Mouse (Mus musculus): ENCODE results near the gene Dnajc5.

Dnajc5 gene

DNA sequence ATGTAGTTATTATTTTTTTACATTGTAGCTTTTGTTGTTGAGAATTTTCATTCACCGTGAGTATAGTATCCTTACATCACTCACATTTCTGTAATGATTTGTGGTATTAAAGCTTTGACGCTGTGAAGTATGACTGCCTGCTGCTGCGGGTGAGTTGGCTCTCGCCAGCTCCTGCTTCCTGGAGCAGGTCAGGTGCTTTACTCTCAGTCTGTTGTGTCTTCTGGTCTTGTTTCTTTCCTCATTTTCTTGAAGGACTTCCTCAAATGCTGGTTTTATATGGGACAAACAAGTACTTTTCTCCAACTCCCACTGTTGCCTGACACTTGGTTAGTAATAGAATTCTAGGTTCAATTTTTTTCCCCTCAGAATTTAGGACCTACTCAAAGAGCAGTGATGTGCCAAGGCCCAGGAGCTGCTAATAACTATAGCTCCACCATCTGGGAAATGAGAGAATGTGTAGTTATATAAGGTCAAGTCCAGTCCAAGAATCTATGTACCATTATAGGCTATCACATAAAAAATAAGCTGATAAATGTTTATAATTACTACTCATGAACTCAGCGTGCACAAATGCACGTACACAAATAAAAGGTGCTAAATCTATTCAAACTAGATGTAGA lies 21.6 kb downstream of the Dnajc5 start:
- POLR2A ChIA-PET: interaction anchor here in 2 of 4 experiments (0.6 to 2.6 kb wide), 9 partner anchors 9 to 157 kb away, joined by 3 to 9 read pairs (median 3); partner anchors contain the start of gene Dnajc5 (in 2 of the 2)
- CTCF ChIA-PET: interaction anchor here in 2 of 4 experiments (0.6 to 2.2 kb wide), 3 partner anchors 27 to 137 kb away, joined by 3 to 11 read pairs (median 3); no protein-coding TSS in a partner anchor

DNA sequence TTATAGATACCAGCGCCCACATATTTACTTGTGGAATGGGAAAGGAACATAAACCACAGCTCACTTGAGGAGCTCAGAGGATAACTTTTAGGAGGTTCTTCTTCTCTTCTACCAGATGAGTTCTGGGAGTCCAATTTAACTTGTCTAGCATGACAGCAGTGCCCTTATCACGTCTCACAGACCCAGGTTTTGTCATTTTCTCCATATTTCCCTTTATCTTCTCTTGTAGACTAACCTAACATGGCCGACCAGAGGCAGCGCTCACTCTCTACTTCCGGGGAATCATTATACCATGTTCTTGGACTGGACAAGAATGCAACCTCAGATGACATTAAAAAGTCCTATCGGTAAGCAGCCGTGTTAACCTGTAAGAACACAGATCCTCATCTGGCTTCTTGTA lies 25.9 kb downstream of the Dnajc5 start:
- ChIA-PET POLR2A (interaction anchor here in 1 of 4 experiments (1.3 to 2.0 kb wide), 4 partner anchors 9 to 28 kb away, joined by 3 to 7 read pairs (median 4); no protein-coding TSS in a partner anchor), CTCF (interaction anchor here in 3 of 4 experiments (0.6 to 1.9 kb wide), 4 partner anchors 12 to 176 kb away, joined by 3 to 8 read pairs (median 4); no protein-coding TSS in a partner anchor)

DNA sequence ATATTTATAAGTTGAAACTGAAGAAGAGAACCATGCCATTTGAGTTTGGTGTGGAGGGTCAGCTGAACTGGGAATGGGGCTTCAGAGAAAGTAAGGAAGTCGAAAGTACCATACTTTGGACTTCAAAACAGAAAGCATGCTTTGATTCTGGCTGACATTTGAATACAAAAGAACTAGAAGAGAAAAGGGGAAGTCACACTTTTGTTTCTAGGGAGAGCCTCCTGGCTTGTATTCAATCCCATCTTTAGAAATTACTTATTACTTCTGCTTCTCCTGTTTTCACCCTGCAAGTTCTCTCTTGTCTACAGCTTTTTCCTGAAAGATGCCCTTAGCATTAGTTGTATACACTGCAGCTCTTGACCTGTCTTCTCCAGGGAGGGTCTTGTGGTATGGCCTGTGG lies 27.9 kb downstream of the Dnajc5 start:
- POLR2A ChIA-PET: interaction anchor here in 1 of 4 experiments (0.9 to 1.0 kb wide), 2 partner anchors 17 to 28 kb away, joined by 3 read pairs; partner anchors contain the start of gene Dnajc5
- CTCF ChIA-PET: interaction anchor here in 1 of 4 experiments (1.2 kb wide), 1 partner anchor 20 kb away, joined by 6 read pairs; no protein-coding TSS in a partner anchor

DNA sequence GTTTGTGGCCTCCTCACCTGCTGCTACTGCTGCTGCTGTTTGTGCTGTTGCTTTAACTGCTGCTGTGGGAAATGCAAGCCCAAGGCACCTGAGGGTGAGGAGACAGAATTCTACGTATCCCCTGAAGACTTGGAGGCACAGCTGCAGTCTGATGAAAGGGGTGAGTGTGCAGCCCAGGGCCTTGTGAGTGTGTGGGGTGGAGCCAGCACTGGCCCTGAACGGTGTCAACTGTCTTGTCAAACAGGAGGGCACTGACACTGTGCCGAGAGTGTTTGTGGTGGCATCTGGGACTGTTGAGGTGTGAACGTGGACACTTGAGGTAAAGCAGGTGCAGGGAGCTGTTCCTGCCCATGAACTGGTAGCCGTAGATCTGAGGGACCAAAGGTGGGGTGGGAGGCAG lies 28.4 kb downstream of the Dnajc5 start:
- ChIA-PET POLR2A (interaction anchor here in 1 of 4 experiments (0.9 to 1.0 kb wide), 2 partner anchors 18 to 28 kb away, joined by 3 read pairs; partner anchors contain the start of gene Dnajc5), CTCF (interaction anchor here in 1 of 4 experiments (1.5 to 2.0 kb wide), 2 partner anchors 9 to 20 kb away, joined by 3 to 5 read pairs; no protein-coding TSS in a partner anchor)

DNA sequence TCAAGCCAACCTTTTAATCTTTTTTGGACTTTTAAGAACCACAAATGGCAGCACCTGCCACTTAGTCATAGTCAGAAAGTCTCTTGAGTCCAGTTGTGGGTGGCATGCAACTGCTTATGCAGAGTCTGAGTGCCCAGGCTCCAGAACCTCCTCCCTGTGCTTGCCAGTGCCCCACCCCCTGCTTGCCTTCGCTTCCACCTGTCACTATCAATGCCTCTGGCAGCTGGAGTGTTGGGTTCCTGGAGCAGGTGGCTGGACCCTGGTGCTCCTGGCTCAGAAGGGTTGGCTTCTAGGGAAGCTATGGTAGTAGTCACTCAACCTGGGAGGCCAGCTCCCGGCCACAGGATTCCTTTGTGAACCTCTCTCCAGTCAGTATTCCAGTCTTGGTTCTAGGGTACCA lies 29.9 kb downstream of the Dnajc5 start:
- ChIA-PET CTCF (interaction anchor here in 3 of 4 experiments (0.8 to 2.0 kb wide), 5 partner anchors 11 to 28 kb away, joined by 3 to 5 read pairs (median 3); no protein-coding TSS in a partner anchor), POLR2A (interaction anchor here in 2 of 4 experiments (0.8 to 2.7 kb wide), 4 partner anchors 8 to 51 kb away, joined by 3 to 8 read pairs (median 4); partner anchors contain the start of gene Dnajc5 (in 1 of the 2))

DNA sequence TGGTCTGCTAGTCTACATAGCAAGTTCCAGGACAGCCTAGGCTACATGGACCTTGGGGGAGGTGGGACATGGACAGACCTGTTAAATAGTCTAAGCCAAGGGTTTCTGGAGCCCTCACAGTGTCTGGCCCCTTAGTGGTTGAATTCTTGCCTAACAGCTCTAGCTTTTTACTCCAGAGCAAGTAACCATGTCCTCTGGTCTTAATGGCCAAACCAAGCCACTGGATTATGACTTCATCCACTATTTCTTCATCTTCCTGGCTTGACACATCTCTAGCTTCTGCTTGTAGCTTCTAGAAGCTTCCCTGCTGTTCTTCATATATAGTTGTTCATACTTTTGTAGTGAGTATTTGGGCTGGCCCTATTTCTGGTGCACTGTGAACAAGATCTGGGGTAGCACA lies 33.5 kb downstream of the Dnajc5 start:
- POLR2A ChIA-PET: interaction anchor here in 3 of 4 experiments (0.6 to 3.8 kb wide), 12 partner anchors 8 to 140 kb away, joined by 4 to 17 read pairs (median 5); partner anchors contain the start of genes Dnajc5 (in 1 of the 3) and Tpd52l2 (in 1 of the 3)
- CTCF ChIA-PET: interaction anchor here in 3 of 4 experiments (0.6 to 2.0 kb wide), 5 partner anchors 9 to 31 kb away, joined by 3 to 15 read pairs (median 5); no protein-coding TSS in a partner anchor

DNA sequence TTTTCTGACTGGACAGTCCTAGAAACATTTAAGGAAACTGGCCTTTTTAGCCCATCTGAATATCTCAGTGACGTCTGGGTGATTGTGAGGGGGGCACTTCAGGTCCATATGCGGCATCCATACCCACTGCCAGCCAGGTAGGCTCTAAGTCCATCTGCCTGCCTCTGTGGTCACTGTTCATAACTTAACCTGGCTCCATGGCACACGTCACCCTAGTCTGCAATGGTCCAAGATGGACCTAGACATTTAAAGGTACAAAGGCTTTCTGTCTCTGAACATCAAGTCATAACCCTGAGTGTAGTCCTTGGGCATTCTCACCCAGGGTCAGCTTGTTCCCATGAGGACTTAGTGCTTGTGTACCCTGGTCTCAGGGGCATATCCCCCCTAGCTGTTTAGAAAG lies 47.1 kb downstream of the Dnajc5 start:
- ChIA-PET POLR2A (interaction anchor here (0.6 to 2.5 kb wide), 11 partner anchors 8 to 167 kb away, joined by 3 to 20 read pairs (median 4); partner anchors contain the start of gene Dnajc5 (in 1 of the 4)), CTCF (interaction anchor here (0.6 to 3.1 kb wide), 22 partner anchors 9 to 714 kb away, joined by 3 to 28 read pairs (median 6); partner anchors contain the start of genes Dnajc5 (in 1 of the 4) and Helz2 (in 1 of the 4))

DNA sequence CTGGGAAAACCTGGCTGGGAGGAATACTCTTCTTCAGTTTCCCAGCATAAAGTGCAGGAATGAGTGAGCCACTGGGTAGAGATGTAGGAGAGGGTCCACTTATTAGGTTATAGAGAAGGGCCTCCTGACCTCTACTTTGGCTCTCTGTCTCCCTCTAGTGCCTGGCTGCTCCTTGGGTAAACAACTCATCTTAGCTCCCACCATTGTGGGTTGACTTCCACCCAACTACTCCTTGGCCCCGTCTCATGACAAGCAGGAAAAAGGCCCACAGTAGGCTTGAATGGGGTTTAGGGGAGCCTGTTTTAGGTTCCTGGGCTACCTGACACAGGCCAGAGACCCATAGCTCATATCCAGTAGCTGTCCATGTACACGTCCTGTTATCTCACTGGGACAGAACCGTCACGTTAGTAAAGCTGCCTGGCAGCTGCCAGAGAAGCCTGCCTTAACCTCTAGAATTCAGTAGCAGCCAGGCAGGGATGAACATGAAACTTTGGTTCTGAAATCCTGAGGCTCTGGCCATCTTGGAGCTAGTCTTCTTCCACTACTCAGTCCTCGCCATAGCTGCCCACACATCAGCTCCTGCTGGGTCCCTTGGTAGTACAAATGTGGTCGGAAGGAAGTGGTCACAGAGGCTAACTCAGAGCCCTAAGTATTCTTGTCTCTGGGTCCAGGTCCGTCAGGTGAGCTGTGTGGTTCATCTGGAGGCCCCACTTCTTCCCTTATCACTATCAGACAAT lies 48.2 kb downstream of the Dnajc5 start:
- CTCF ChIA-PET: interaction anchor here (0.6 to 3.1 kb wide), 67 partner anchors 8 to 520 kb away, joined by 3 to 28 read pairs (median 4); partner anchors contain the start of genes Dnajc5 (in 1 of the 4), Samd10 (in 1 of the 4), Tcea2 (in 1 of the 4) and Tpd52l2 (in 1 of the 4)
- POLR2A ChIA-PET: interaction anchor here (0.6 to 2.9 kb wide), 27 partner anchors 9 to 187 kb away, joined by 3 to 20 read pairs (median 5); partner anchors contain the start of genes Dnajc5 (in 2 of the 4) and Samd10 (in 1 of the 4)

DNA sequence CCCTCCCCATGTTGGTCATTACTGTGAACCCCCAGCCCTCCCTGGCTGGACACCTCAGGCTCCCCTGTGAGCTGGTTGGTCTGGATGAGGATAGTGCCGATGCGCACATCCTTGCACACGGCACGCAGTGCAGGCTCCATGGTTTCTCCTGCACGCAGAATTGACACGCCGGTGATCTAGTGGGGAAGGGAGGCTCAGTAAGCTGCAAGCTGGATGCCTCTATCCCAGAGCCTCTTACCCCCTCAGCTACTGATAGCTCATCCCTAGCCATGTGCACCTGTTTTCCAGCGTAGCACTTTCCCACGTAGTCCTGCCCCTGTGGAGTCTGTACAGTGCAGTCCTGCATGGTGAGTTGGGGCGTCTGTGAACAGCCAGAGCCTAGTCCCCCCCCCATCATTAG lies 49.6 kb downstream of the Dnajc5 start:
- POLR2A ChIA-PET: interaction anchor here in 3 of 4 experiments (1.0 to 2.9 kb wide), 9 partner anchors 8 to 60 kb away, joined by 3 to 20 read pairs (median 6); partner anchors contain the start of gene Dnajc5 (in 1 of the 3)
- CTCF ChIA-PET: interaction anchor here in 3 of 4 experiments (0.7 to 3.1 kb wide), 7 partner anchors 10 to 109 kb away, joined by 3 to 28 read pairs (median 9); no protein-coding TSS in a partner anchor

DNA sequence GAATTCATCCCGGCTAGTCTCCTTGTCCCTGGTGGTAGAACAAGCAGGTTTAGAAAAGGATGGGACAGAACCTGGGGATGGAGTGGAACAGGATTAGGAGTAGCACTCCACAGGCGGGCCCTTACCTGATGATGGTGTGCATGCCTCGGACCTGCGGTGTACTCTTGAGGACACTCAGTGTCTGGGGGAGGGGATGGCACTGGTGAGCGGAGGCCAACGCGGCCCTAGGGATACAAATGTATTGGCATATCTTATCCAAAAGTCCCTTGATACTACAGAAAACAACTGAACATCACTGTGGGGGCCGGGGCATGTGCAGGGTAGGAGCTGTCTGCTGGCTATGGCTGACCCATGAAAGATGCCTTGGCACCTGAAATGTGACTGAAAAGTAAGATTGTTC lies 50.1 kb downstream of the Dnajc5 start:
- POLR2A ChIA-PET: interaction anchor here (0.7 to 2.9 kb wide), 8 partner anchors 9 to 60 kb away, joined by 3 to 17 read pairs (median 4); partner anchors contain the start of gene Dnajc5 (in 1 of the 4)

DNA sequence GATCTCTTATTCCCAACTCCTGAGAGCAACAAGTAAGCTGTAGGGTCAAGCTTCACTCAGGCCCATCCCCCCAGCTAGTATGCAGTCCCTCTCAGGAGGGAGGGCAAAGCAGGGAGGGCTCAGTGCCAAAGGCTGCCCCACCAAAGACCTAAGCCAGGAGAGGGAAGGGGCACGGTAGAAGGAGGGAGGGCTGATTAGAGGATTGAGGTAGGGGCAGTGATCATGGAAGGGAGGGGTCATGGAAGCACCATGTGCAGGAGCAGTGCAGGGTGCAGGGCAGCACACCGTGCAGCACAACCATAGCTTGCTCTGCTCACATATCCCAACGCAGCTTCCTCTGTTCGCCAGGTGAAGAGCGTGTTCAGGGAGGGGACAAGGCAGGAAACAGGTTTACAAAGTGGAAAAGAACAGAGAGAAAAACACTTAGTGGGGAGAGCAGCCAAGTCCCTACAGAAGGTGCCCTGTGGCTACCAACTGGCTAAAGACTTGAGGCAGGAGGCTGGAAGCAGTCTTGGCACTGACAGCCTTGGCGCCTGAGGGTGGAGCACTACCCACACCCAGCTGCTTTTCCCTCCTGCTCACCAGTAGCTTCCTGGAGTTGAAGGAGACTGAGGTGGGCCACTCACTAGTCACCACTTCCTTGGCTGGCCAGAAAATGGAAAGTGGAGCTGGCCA lies 50.8 kb downstream of the Dnajc5 start:
- POLR2A ChIA-PET: interaction anchor here (0.7 to 2.9 kb wide), 9 partner anchors 9 to 51 kb away, joined by 3 to 17 read pairs (median 4); partner anchors contain the start of gene Dnajc5 (in 1 of the 4)
- CTCF ChIA-PET: interaction anchor here (0.6 to 2.3 kb wide), 7 partner anchors 10 to 321 kb away, joined by 3 to 9 read pairs (median 4); no protein-coding TSS in a partner anchor

More for the DNA sequence above, 50.1 kb downstream of the Dnajc5 start:
- CTCF ChIA-PET: interaction anchor here in 3 of 4 experiments (0.6 to 3.1 kb wide), 3 partner anchors 10 to 321 kb away, joined by 5 to 28 read pairs (median 5); no protein-coding TSS in a partner anchor

DNA sequence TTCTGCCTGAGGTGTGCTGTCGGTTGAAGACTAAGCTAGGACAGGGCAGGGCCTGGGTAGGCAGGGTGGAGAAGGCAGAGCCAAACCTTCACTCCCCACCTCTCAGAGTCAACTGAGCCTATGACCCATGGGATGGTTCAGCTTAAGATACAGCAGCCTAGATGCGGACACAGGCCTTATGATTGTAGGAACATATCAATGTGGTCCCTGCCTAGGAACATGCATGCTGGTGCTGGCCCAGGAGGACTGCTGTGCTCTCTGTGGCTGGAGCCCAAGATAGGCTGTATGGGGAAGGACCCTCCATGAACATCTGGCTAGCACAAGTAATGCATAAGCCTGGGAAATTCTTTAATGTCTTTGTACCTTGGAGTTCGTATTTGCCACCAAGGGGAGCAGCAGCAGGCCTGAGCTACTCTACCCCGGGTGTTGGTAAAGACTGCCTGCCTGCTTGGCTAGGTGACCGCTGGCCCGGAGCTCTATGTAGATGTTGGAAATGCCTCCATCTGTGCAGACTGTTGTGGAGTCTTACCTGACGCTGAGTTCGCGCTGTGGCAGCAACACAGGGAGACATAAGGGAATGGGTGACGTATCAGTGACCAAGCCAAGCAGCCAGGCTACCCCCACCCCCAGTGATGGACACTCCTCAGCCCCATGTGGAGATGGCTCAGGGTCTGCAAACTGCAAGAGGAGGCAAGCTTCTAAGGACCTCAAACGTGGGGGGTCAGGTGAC lies 51.8 kb downstream of the Dnajc5 start:
- ChIA-PET POLR2A (interaction anchor here in 2 of 4 experiments (0.5 to 2.9 kb wide), 9 partner anchors 8 to 326 kb away, joined by 3 to 17 read pairs (median 4); partner anchors contain the start of genes Abhd16b (in 1 of the 2) and Dnajc5 (in 1 of the 2)), CTCF (interaction anchor here (0.6 to 2.3 kb wide), 7 partner anchors 9 to 353 kb away, joined by 3 to 9 read pairs (median 3); no protein-coding TSS in a partner anchor)

DNA sequence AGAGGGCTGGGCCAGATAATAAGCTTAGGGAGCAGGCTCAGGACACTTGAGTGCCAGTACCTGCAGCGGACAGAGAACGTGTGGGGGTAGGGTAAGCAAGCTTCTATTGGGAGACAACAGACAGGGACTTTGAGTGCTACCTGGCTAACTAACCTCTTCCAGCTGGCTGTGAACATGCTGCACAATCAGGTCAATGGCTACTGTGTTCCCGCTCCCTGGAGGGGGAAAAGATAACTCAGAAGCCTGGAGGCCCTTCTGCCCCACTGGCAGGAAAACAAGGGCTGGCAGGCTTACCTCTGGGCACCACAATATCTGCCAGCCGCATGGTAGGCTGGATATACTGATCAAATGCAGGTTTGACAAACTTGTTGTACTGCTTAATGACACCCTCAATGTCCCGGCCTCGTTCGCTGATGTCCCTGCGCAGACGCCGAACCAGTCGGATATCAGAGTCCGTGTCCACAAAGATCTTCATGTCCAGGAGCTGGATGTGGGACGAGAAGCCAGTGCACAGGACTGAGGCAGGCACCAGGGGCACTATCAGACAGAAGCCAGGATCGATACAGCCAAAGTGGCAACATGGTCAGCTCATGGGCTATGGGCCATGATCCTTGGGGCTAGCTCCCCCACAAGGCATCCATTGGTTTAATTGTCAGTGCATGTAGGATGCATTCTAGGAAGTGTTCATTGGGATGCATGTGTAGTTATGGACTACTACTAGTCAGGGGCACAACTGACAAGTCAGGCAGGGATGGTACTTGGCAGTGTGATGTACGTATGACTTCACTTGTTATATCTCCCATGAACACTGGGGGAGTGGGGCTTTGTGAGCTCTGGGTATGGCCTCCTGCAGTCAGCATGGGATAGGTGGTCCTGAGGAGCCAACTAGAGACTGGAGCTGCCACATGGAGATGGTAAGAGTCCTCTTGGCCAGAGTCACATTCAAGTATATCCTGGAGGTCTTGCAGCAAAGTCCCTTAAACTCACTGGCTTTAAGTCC lies 52.9 kb downstream of the Dnajc5 start:
- POLR2A ChIA-PET: interaction anchor here in 3 of 4 experiments (0.5 to 2.9 kb wide), 13 partner anchors 7 to 254 kb away, joined by 3 to 17 read pairs (median 4); partner anchors contain the start of genes Abhd16b (in 1 of the 3), Dnajc5 (in 1 of the 3), Rtel1 (in 1 of the 3) and Uckl1 (in 1 of the 3)
- CTCF ChIA-PET: interaction anchor here (0.5 to 2.3 kb wide), 4 partner anchors 8 to 106 kb away, joined by 3 to 9 read pairs (median 3); no protein-coding TSS in a partner anchor

DNA sequence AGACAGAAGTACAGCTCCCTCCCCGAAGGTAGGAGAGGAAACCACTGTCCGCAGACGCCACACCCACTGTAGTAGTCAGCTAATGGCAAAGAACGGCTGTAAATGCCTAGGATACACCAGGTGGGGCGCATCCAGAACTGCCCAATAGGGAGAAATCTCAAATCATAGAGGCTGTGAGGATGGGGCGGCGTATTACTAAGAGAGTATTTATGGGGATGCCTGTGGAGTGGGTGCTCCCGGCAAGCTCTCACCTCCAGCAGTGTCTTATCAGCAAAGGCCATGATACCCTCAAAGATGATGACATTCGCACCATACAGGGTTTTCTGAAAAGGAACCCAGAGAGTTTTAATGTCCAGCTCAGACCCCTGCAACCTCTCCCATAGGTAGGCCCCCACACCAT lies 53.7 kb downstream of the Dnajc5 start:
- CTCF ChIA-PET: interaction anchor here in 2 of 4 experiments (0.5 to 0.7 kb wide), 3 partner anchors 15 to 558 kb away, joined by 3 read pairs; no protein-coding TSS in a partner anchor
- POLR2A ChIA-PET: interaction anchor here in 3 of 4 experiments (0.5 to 1.5 kb wide), 9 partner anchors 8 to 254 kb away, joined by 3 to 6 read pairs (median 3); partner anchors contain the start of genes Dnajc5 (in 1 of the 3), Rtel1 (in 1 of the 3) and Uckl1 (in 1 of the 3)

All from embryonic stem cell, embryonic (primary cell).